Mouse (Mus musculus) heart, embryonic 15.5 days (tissue): ENCODE results near the gene Slc30a2. TPM values are rescaled to one million over a fixed set of nuclear protein-coding genes. Genes with fewer than 3 reads are reported as not detected.

Experiments used
- ATAC-seq: fragments of 200-750 bp; cut with Nextera tagmentation; replicated peaks from 2 replicates; pipeline ENCODE4 v1.8.0; 2017; ENCODE audit warnings: low read depth, moderate TSS enrichment; ENCODE audit not compliant: insufficient number of reproducible peaks, insufficient read depth, low FRiP score
- H3K27ac ChIP-seq: fragments of 300-500 bp; sonication (generic); 2 replicates; pipeline ENCODE4 v1.5.1; 2015; ENCODE audit warnings: mild to moderate bottlenecking, inconsistent platforms
- H3K27me3 ChIP-seq: fragments of 300-500 bp; sonication (generic); 2 replicates; pipeline ENCODE4 v1.6.1; 2015; ENCODE audit warnings: inconsistent platforms
- H3K36me3 ChIP-seq: fragments of 300-500 bp; sonication (generic); 2 replicates; pipeline ENCODE4 v1.6.1; 2015; ENCODE audit warnings: mild to moderate bottlenecking, inconsistent platforms
- H3K4me1 ChIP-seq: fragments of 300-500 bp; sonication (generic); replicated peaks from 2 replicates; pipeline ENCODE4 v1.6.1; 2015; ENCODE audit warnings: inconsistent platforms
- H3K4me2 ChIP-seq: fragments of 300-500 bp; sonication (generic); 2 replicates; pipeline ENCODE4 v1.6.1; 2015; ENCODE audit warnings: inconsistent platforms, mild to moderate bottlenecking, moderate library complexity
- H3K4me3 ChIP-seq: fragments of 300-500 bp; sonication (generic); 2 replicates; pipeline ENCODE4 v1.5.1; 2015; ENCODE audit warnings: mild to moderate bottlenecking, inconsistent platforms
- H3K9ac ChIP-seq: fragments of 300-500 bp; sonication (generic); 2 replicates; pipeline ENCODE4 v1.6.1; 2015; ENCODE audit warnings: mild to moderate bottlenecking, inconsistent platforms
- H3K9me3 ChIP-seq: fragments of 300-500 bp; sonication (generic); replicated peaks from 2 replicates; pipeline ENCODE4 v1.6.1; 2016; ENCODE audit warnings: inconsistent platforms
- WGBS: fragments of 180-500 bp; shearing (Covaris S2); methylation state at CpG from one replicate; pipeline ENCODE4 v1.1.7; 2015; ENCODE audit warnings: mixed read lengths; 5-methylcytosine and 5-hydroxymethylcytosine counted together
- polyA plus RNA-seq: library from polyadenylated mRNA; unstranded; fragments of >200 nt; fragmentation: Nextera tagmentation; extraction: Ambion mirVana; gene quantifications from 2 replicates; pipeline ENCODE4 v1.2.1, GENCODE M21; 2015

Slc30a2 gene
- polyA plus RNA-seq, 1 experiment from 2014 or later = 0.21 TPM

DNA sequence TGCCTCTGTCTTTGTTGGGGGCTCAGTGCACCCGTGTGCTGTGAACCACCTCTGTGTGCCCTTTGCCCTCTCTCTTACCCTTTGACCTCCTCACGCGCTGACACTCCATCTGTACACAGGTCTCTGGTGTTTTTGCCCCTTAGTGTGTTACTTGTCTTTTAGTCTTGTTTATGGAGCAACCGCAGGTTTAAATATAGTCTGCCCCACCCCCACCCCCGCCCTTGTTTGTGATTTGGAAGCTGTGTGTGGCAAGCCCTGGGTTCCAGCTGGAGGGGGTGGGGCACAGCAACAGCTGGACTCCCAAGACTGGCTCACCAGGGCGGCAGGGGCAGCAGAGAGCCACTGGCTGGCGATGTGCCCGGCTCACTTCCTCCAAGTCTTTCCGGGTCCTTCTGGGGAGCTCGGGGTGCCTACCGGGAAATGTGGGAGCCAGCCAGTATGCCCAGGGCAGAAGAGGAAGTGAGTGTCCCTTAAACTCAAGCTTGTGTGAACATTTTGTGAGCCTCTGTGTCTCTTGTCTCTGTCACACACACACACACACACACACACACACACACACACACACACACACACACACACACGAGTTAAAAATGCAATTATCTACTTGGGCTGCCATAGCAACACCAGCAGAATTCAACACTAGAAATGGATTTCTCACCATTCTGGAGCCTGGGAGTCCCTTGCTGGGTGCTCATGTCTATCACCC is 35.5 kb upstream of the Slc30a2 start:
- H3K9me3 ChIP-seq = no peaks in the 10 kb centered on the region
- H3K36me3 ChIP-seq = no peaks in the 10 kb centered on the region
- 0 out of 2 replicates have a peak, but pooled peaks have one; percentile 55 for ATAC-seq
- no peaks in the 10 kb centered on the region for H3K27me3 ChIP-seq
- 9% methylated on average over 12 of the region's 12 CpGs for WGBS
- H3K4me1 ChIP-seq = peaks cover 14% of the 10 kb centered on the region
- H3K27ac ChIP-seq = peak overlapping the region; percentile 43
- 0 out of 2 replicates have a peak overlapping the region, but pooled peaks have one; percentile 2 for H3K4me3 ChIP-seq
- 0 out of 2 replicates have a peak overlapping the region, but pooled peaks have one; percentile 2 for H3K9ac ChIP-seq
- H3K4me2 ChIP-seq = peak overlapping the region; percentile 43

GRCm38 (mm10) chr4:134310106-134310505 is 32.9 kb upstream of the Slc30a2 start:
- Histone ChIP-seq H3K4me3 (no peak overlapping the region), H3K9ac (no peak overlapping the region), H3K9me3 (no peaks in the 10 kb centered on the region), H3K27ac (no peak overlapping the region), H3K27me3 (no peaks in the 10 kb centered on the region), H3K4me2 (no peak overlapping the region), H3K4me1 (peaks cover 22% of the 10 kb centered on the region), H3K36me3 (no peaks in the 10 kb centered on the region)
- WGBS = 75% methylated on average over 7 of the region's 7 CpGs
- no peak for ATAC-seq

- H3K27me3 ChIP-seq = no peaks in the 10 kb centered on the region
- peaks cover 22% of the 10 kb centered on the region for H3K4me1 ChIP-seq
- no peak overlapping the region for H3K4me2 ChIP-seq
- no peaks in the 10 kb centered on the region for H3K36me3 ChIP-seq
- no peaks in the 10 kb centered on the region for H3K9me3 ChIP-seq
- no peak overlapping the region for H3K4me3 ChIP-seq
- no peak for ATAC-seq
- 86% methylated on average over 9 of the region's 9 CpGs for WGBS
- no peak overlapping the region for H3K27ac ChIP-seq
- no peak overlapping the region for H3K9ac ChIP-seq
These were observed 32.3 kb upstream of the Slc30a2 start for GRCm38 (mm10) chr4:134310656-134311055.

- no peak overlapping the region for H3K9ac ChIP-seq
- ATAC-seq = no peak
- H3K4me3 ChIP-seq = no peak overlapping the region
- no peaks in the 10 kb centered on the region for H3K36me3 ChIP-seq
- H3K9me3 ChIP-seq = no peaks in the 10 kb centered on the region
- 80% methylated on average over 9 of the region's 9 CpGs for WGBS
- no peaks in the 10 kb centered on the region for H3K27me3 ChIP-seq
- no peak overlapping the region for H3K27ac ChIP-seq
- H3K4me2 ChIP-seq = no peak overlapping the region
- peaks cover 20% of the 10 kb centered on the region for H3K4me1 ChIP-seq
These were observed 31.2 kb upstream of the Slc30a2 start for GRCm38 (mm10) chr4:134311784-134312183.

DNA sequence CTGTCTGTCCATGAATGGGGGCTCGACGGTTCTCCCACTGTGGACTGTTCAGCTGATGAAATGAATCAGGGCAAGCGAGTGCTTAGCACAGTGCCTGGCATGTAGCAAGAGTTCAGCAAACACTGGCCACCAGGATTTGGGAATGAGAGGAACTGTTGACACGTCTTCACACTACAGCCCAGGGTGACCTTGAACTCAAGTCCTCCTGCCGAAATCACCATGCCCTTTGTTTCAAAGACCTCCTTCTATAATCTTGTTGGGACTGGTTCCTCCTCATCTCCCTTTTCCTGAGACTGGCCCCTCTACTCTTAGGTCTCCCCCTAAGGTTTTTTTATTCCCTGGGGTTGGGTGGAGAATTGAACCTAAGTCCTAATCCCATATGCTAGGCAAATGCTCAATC is 30.6 kb upstream of the Slc30a2 start:
- H3K4me3 ChIP-seq = no peak overlapping the region
- H3K9me3 ChIP-seq = no peaks in the 10 kb centered on the region
- H3K27ac ChIP-seq = no peak overlapping the region
- H3K27me3 ChIP-seq = no peaks in the 10 kb centered on the region
- ATAC-seq = no peak
- peaks cover 16% of the 10 kb centered on the region for H3K4me1 ChIP-seq
- H3K4me2 ChIP-seq = no peak overlapping the region
- H3K36me3 ChIP-seq = no peaks in the 10 kb centered on the region
- WGBS = 77% methylated on average over 5 of the region's 5 CpGs
- H3K9ac ChIP-seq = no peak overlapping the region

DNA sequence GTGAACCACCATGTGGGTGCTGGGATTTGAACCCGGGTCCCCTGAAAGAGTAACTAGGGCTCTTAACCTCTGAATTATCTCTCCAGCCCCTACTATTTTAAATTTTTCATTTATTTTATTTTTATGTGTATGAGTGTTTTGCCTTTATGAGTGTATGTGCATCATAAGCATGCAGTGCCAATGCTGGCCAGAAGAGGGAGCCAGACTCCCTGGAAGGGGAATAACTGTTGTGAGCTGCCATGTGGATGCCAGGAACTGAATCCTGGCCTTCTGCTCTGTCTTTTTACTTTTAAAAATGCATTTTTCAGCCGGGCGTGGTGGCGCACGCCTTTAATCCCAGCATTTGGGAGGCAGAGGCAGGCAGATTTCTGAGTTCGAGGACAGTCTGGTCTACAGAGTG is 30.1 kb upstream of the Slc30a2 start:
- Histone ChIP-seq H3K27ac (no peak overlapping the region), H3K27me3 (no peaks in the 10 kb centered on the region), H3K4me1 (peaks cover 16% of the 10 kb centered on the region), H3K9me3 (no peaks in the 10 kb centered on the region), H3K9ac (no peak overlapping the region), H3K36me3 (0 out of 2 replicates have a peak, but pooled peaks cover 3% of the 10 kb centered on the region), H3K4me3 (no peak overlapping the region), H3K4me2 (no peak overlapping the region)
- no peak for ATAC-seq
- 95% methylated on average over 6 of the region's 6 CpGs for WGBS

DNA sequence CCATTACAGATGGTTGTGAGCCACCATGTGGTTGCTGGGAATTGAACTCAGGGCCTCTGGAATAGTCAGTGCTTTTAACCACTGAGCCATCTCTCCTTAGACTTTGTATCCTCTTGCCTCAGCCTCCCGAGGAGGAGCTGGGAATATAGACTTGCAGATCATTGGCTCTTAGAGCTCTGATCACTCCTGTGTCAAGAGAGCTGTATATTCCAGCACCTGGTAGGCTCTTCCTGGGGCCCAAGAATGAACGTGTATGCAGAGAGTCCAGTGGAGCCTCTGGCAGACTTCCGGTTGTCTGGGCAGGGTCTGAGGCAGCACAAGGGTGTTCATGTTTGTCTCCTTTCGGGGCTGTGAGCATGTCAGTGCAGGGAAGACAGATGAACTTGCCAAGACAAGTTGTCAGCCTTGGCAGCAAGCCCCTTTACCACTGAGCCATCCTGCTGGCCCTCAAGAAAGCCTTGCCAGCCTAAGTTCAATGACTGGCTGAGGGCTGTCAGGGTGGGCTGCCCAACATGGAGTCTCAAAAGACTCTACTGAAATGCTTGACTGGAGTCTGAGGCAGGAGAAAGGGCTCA is 28.8 kb upstream of the Slc30a2 start:
- ATAC-seq = no peak
- peaks cover 29% of the 10 kb centered on the region for H3K4me1 ChIP-seq
- 0 out of 2 replicates have a peak, but pooled peaks cover 3% of the 10 kb centered on the region for H3K36me3 ChIP-seq
- no peak overlapping the region for H3K9ac ChIP-seq
- H3K4me3 ChIP-seq = no peak overlapping the region
- WGBS = 52% methylated on average over 4 of the region's 4 CpGs
- H3K4me2 ChIP-seq = peak overlapping the region; percentile 60
- no peaks in the 10 kb centered on the region for H3K27me3 ChIP-seq
- H3K9me3 ChIP-seq = no peaks in the 10 kb centered on the region
- peak overlapping the region; percentile 97 for H3K27ac ChIP-seq

DNA sequence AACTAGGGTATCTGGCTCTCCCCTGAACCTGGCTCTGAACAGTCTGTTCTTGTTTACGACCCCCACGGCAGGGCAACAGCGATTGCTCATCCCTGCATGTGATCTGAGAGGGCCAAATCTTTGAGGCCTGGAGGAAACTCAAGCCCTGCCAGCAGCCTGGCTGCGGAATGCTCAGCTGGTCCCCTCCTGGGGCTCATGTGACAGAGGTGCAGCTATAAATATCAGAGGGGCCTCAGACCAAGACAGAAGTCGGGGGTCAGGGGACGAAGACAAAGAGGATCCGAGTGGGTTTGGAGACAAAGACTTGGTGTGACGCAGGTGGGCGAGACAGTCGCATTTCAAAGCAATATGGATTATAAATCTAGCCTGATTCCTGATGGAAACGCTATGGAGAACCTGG is 28.1 kb upstream of the Slc30a2 start, which contains the start of gene Trim63:
Gene Trim63 (plus strand): TSS at position 245 of the 400 bp plus-strand sequence.
- Histone ChIP-seq H3K4me1 (peaks cover 36% of the 10 kb centered on the region), H3K9me3 (no peaks in the 10 kb centered on the region), H3K27me3 (no peaks in the 10 kb centered on the region), H3K36me3 (peaks cover 6% of the 10 kb centered on the region; the same call in 1 of the 2 replicates), H3K4me2 (peak within 1 kb of the TSS; percentile 60), H3K4me3 (peak within 1 kb of the TSS; percentile 58), H3K9ac (peak within 1 kb of the TSS; percentile 65), H3K27ac (peak within 1 kb of the TSS; percentile 97)
- 16% methylated on average over 11 of the region's 11 CpGs for WGBS
- peak; percentile 67 for ATAC-seq

- Histone ChIP-seq H3K9me3 (no peaks in the 10 kb centered on the region), H3K4me2 (peak overlapping the region; percentile 60), H3K27ac (peak overlapping the region; percentile 97), H3K9ac (peak overlapping the region; percentile 65), H3K4me3 (peak overlapping the region; percentile 58), H3K36me3 (peaks cover 8% of the 10 kb centered on the region; the same call in 1 of the 2 replicates), H3K4me1 (peaks cover 38% of the 10 kb centered on the region), H3K27me3 (no peaks in the 10 kb centered on the region)
- WGBS = 23% methylated on average over 9 of the region's 9 CpGs
- ATAC-seq = peak; percentile 84
These were observed 27.5 kb upstream of the Slc30a2 start for GRCm38 (mm10) chr4:134315470-134315869.

DNA sequence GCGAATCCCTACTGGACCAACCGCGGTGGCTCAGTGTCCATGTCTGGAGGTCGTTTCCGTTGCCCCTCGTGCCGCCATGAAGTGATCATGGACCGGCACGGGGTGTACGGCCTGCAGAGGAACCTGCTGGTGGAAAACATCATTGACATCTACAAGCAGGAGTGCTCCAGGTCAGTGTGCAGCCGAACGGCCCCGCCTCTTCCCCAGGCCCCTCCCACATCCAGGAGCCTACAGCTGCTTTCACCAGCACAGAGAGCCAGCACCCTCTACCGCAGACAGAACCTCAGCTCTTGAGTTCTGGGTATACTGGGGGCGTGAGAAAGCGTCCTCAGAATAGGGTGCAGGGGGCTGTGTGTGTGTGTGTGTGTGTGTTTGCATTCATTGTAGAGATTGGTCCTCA is 26.6 kb upstream of the Slc30a2 start:
- peaks cover 40% of the 10 kb centered on the region for H3K4me1 ChIP-seq

DNA sequence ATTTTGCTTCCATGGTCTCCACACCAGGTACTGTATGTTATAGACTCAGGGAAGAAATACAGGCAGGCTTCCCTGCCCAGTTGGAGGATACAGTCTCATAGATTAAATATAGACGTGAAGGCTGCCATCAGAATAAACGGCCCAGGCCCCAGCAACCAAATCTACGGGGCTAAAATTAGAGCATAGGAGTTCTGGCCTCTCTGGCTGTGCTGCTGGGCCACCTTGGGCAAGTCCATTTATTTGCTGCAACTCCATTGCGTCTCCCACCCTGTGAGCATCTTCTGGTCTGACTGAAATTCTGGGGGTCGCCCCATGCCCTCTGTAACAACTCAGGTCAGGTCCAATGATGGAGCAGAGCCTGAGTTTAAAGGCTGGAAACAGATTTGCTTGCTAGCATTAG is 23.9 kb upstream of the Slc30a2 start:
- Histone ChIP-seq H3K9ac (0 out of 2 replicates have a peak overlapping the region, but pooled peaks have one; percentile 9), H3K4me3 (peak overlapping the region; percentile 58; the same call in 1 of the 2 replicates)

More for the DNA sequence above, 26.6 kb upstream of the Slc30a2 start:
- peak; percentile 45; the same call in 1 of the 2 replicates for ATAC-seq
- Histone ChIP-seq H3K27ac (peak overlapping the region; percentile 97), H3K36me3 (peaks cover 15% of the 10 kb centered on the region), H3K9me3 (no peaks in the 10 kb centered on the region), H3K9ac (peak overlapping the region; percentile 65), H3K4me3 (peak overlapping the region; percentile 58), H3K27me3 (no peaks in the 10 kb centered on the region), H3K4me2 (peak overlapping the region; percentile 60)
- 34% methylated on average over 16 of the region's 16 CpGs for WGBS

More for the DNA sequence above, 23.9 kb upstream of the Slc30a2 start:
- no peaks in the 10 kb centered on the region for H3K27me3 ChIP-seq
- peak overlapping the region; percentile 39 for H3K27ac ChIP-seq
- H3K4me1 ChIP-seq = peaks cover 39% of the 10 kb centered on the region
- H3K36me3 ChIP-seq = peaks cover 34% of the 10 kb centered on the region
- no peaks in the 10 kb centered on the region for H3K9me3 ChIP-seq
- ATAC-seq = no peak
- peak overlapping the region; percentile 60 for H3K4me2 ChIP-seq
- 59% methylated on average over 5 of the region's 5 CpGs for WGBS
